Mouse (Mus musculus) bone marrow, adult 2 months (tissue): Measurements from ENCODE around the gene Hist1h2bl. TPM values are rescaled to one million over a fixed set of nuclear protein-coding genes. Genes with fewer than 3 reads are reported as not detected.
A peak's percentile ranks its signal among the peaks of the same experiment; 100 is the strongest.
"Not testable (repeated sequence)": the region's sequence is repeated elsewhere in the genome, so short reads cannot be mapped to it uniquely, and the experiment has no call there.

ENCODE experiments used
- H3K27ac ChIP-seq: fragments of 200-500 bp; 2 replicates; pipeline ENCODE4 v1.5.1; 2012; ENCODE audit warnings: low read depth, mild to moderate bottlenecking, control low read depth, inconsistent platforms, low read length; ENCODE audit not compliant: control insufficient read depth, poor library complexity, insufficient read depth
- H3K4me1 ChIP-seq: fragments of 200-500 bp; 2 replicates; pipeline ENCODE4 v1.6.1; 2011; ENCODE audit warnings: low read length; ENCODE audit not compliant: control insufficient read depth, insufficient read depth
- H3K4me3 ChIP-seq: fragments of 200-500 bp; replicated peaks from 2 replicates; pipeline ENCODE3; 2011; ENCODE audit warnings: mild to moderate bottlenecking, low read depth, low read length, control low read depth; ENCODE audit not compliant: control insufficient read depth
- CTCF ChIP-seq: fragments of 200-500 bp; IDR thresholded peaks from 2 replicates; pipeline ENCODE4 v1.5.1; 2011; ENCODE audit warnings: low read length, control low read depth; ENCODE audit not compliant: control insufficient read depth, insufficient read depth
- POLR2A ChIP-seq: fragments of 200-500 bp; IDR thresholded peaks from 2 replicates; pipeline ENCODE4 v1.6.1; 2011; ENCODE audit warnings: low read depth, mild to moderate bottlenecking, control low read depth, low read length, borderline replicate concordance; ENCODE audit not compliant: control insufficient read depth
- WGBS: fragments of 180-500 bp; shearing (Covaris S2); methylation state at CpG from one replicate; pipeline ENCODE4 v1.1.7; 2018; 5-methylcytosine and 5-hydroxymethylcytosine counted together
- polyA plus RNA-seq: library from polyadenylated mRNA; stranded (reverse); fragments of >200 nt; gene quantifications from 2 replicates; pipeline ENCODE4 v1.2.4, GENCODE M21; 2011; ENCODE audit warnings: low replicate concordance; ENCODE audit not compliant: missing spikeins, insufficient read depth, insufficient read length

The Hist1h2bl gene
- polyA plus RNA-seq: 28.9 and 65.7 TPM in 2 replicates

DNA sequence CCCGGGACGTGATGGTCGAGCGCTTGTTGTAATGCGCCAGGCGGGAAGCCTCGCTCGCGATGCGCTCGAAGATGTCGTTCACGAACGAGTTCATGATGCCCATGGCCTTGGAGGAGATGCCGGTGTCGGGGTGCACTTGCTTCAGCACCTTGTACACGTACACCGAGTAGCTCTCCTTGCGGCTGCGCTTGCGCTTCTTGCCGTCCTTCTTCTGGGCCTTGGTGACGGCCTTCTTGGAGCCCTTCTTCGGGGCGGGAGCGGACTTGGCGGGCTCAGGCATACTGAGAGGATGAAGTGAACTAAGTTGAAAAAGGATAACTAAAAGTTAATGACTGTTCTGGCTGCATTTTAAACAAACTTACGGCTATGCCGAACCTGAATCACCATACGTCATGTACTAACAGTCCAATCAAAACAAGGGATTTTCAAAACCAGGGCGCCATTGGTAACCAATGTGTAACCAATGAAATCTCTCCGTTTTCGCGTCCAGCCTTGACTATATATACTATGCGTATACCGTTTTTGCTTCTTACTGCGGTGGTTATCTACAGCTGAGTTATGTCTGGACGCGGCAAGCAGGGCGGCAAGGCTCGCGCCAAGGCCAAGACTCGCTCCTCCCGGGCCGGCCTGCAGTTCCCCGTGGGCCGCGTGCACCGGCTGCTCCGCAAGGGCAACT lies at the start of gene Hist1h2bl, which contains the start of gene Hist1h2ai:
Gene Hist1h2bl (minus strand): TSS at position 280 of the 676 bp plus-strand sequence.
Gene Hist1h2ai (plus strand): TSS at position 559 of the 676 bp plus-strand sequence.
- under 1% methylated on average over 35 of the region's 50 CpGs for WGBS
- TF ChIP-seq POLR2A: peak; percentile 87
- Histone ChIP-seq H3K4me3 (peak within 1 kb of the TSS; percentile 82), H3K27ac (peak within 1 kb of the TSS; percentile 99)
- H3K4me1 ChIP-seq: not testable (repeated sequence)

DNA sequence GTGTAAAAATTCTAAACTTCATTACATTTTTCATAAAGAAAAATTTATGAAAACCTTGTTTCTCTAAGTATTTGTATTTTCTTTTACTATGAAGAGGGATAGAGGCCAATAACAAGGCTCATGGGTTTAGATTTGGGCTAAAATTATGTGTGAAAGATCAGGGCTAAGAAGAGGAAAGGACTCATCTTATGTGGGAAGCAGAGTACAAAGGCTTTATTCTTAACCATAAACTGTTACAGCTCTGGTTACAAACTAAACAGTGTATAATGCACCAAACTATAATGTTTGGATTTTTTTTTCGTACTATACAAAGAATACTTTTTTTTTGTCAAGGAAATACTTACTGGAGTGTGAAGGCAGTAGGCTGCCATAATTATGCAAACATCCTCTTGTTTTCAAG lies 39.8 kb upstream of the Hist1h2bl start:
- H3K27ac ChIP-seq: no peak overlapping the region
- H3K4me1 ChIP-seq: peaks cover 2% of the 10 kb centered on the region; the same call in 1 of the 2 replicates
- H3K4me3 ChIP-seq: peak overlapping the region; percentile 20
- TF ChIP-seq CTCF: no peak
- no peak for TF ChIP-seq POLR2A
- WGBS: 61% methylated on average over 1 of the region's 1 CpGs

DNA sequence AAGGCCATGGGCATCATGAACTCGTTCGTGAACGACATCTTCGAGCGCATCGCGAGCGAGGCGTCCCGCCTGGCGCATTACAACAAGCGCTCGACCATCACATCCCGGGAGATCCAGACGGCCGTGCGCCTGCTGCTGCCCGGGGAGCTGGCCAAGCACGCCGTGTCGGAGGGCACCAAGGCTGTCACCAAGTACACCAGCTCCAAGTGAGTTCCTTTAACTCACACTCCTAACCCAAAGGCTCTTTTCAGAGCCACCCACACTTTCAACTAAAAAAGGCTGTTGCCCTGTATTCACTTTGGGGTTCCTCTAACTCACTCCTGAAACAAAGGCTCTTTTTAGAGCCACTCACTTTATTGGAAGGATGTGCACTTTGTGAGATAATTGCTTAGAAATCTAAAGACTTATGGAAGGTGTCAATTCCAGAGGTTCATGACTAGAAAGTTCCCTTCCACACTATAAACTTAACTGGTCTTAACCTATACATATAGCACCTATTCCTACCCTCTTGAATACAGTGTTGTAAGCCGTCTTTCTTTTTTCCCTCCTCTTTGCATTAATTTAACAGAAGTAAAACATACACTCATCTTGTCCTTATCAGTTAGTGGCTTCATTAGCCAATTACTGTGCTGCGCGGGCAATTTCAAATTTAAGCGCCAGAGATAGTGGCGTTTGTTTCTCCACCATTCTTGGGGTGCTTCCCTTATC lies 38.5 kb upstream of the Hist1h2bl start:
- H3K4me1 ChIP-seq: not testable (repeated sequence)
- WGBS: under 1% methylated on average over 21 of the region's 26 CpGs
- TF ChIP-seq POLR2A: peak; percentile 74; the same call in 1 of the 2 replicates
- H3K27ac ChIP-seq: peak overlapping the region; percentile 93
- peak overlapping the region; percentile 59 for H3K4me3 ChIP-seq

DNA sequence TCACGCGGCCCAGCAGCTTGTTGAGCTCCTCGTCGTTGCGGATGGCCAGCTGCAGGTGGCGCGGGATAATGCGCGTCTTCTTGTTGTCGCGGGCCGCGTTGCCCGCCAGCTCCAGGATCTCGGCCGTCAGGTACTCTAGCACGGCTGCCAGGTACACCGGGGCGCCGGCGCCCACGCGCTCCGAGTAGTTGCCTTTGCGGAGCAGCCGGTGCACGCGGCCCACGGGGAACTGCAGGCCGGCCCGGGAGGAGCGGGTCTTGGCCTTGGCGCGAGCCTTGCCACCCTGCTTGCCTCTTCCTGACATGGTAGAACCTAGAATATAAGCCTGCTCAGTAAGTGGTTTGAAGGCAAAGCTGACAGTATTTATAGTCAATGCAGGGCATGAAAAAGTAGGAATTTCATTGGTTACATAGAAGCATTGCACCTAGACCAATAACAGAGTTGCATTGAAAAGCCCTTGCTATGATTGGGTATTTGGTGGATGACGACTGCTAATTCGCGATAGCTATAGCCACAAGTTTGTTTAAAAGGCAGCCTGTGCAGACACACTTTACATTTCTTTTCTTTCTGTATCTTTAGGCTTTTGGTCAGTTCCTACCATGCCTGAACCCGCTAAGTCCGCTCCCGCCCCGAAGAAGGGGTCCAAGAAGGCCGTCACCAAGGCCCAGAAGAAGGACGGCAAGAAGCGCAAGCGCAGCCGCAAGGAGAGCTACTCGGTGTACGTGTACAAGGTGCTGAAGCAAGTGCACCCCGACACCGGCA lies 37.8 kb upstream of the Hist1h2bl start, which contains the start of the genes Hist1h2ak and Hist1h2bn:
Gene Hist1h2ak (minus strand): TSS at position 304 of the 762 bp plus-strand sequence.
Gene Hist1h2bn (plus strand): TSS at position 600 of the 762 bp plus-strand sequence.
- TF ChIP-seq POLR2A: peak; percentile 97
- under 1% methylated on average over 48 of the region's 50 CpGs for WGBS
- Histone ChIP-seq H3K27ac (peak within 1 kb of the TSS; percentile 99), H3K4me3 (peak within 1 kb of the TSS; percentile 69)
- H3K4me1 ChIP-seq: not testable (repeated sequence)

DNA sequence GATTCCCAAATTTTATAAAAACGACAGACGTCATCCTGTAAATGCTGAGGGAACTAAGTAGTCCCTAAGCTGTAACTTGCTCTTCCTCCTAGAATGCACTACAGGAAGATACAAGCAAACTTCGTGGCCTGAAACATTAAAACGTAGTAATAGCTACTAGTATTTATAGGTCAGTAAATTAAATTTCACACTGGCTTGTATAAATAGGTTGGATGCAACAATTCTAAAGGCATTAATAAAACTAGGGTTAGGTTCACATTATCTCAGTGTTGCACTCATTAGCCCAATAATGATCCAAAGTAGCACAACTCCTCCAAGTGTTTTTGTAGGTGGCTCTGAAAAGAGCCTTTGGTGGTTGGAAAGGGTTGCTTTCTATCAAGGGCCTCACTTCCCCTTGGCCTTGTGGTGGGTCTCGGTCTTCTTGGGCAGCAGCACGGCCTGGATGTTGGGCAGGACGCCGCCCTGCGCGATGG lies 37.1 kb upstream of the Hist1h2bl start:
- TF ChIP-seq POLR2A: no peak
- no peak for TF ChIP-seq CTCF
- H3K4me1 ChIP-seq: peaks cover 2% of the 10 kb centered on the region; the same call in 1 of the 2 replicates
- WGBS: 2% methylated on average over 10 of the region's 10 CpGs

DNA sequence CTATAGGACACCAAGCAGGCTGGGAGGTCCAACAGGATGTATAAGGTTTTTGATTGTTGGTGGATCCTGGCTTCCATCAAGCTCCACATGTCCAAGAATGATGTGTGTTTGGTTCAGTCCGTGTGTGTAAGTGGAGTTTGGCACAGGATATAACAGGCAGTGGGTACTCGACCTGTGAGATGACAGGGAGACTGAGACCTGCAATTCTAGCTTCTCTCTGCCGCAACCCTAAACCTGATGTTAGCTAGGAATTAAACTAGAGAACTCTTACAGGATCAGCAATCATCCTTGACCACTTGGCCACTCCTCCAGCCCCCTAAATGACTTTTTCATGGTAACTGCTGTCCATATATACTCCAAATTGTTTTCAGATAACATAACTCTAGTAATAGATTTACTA lies 36.4 kb upstream of the Hist1h2bl start:
- peak overlapping the region; percentile 59 for H3K4me3 ChIP-seq
- 53% methylated on average over 3 of the region's 3 CpGs for WGBS
- H3K4me1 ChIP-seq: peaks cover 4% of the 10 kb centered on the region; the same call in 1 of the 2 replicates
- TF ChIP-seq POLR2A: no peak
- no peak for TF ChIP-seq CTCF
- H3K27ac ChIP-seq: peak overlapping the region; percentile 84

More for the DNA sequence above, 37.1 kb upstream of the Hist1h2bl start:
- Histone ChIP-seq H3K4me3 (peak overlapping the region; percentile 69), H3K27ac (peak overlapping the region; percentile 99)

DNA sequence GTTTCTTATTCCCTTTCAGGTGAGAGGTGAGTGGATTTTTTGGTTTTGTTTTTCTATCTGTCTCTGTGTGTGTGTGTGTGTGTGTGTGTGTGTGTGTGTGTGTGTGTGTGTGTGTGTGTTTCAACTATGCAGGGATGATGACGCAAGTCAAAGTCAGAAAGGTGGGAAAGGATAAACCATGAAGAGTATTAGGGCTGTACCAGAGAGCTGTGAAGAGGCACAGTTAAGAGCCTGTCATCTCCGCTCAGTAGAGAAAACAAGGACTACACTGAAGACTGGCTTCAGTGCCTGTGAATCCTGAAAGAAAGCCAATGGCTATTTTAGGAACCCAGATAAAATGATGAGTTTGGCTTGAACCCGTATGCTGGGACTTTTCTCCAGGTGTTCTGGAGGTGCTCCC lies 35.9 kb upstream of the Hist1h2bl start:
- TF ChIP-seq POLR2A (no peak), CTCF (no peak)
- H3K4me1 ChIP-seq: peaks cover 5% of the 10 kb centered on the region; the same call in 1 of the 2 replicates
- H3K4me3 ChIP-seq: no peak overlapping the region

DNA sequence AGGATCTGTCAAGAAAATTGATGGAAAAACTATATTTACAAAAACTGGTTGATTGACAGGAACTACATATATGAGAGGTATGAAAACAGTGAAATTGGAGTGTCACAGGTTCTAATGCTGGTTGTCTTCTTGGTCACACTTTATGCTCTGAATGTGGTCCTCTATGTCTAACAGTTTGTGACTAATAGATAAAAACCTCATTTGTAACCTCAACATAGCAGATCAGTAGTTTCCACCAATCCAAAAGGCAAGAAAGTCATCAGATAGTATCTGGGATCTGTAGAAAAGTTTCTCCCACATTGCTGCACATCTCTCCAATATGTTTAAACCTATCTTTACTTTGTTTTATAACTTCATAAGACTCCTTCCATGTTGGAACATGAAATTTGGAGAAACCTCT lies 35.5 kb upstream of the Hist1h2bl start:
- H3K4me3 ChIP-seq: peak overlapping the region; percentile 12

More for the DNA sequence above, 35.9 kb upstream of the Hist1h2bl start:
- peak overlapping the region; percentile 46; the same call in 1 of the 2 replicates for H3K27ac ChIP-seq
- 57% methylated on average over 3 of the region's 3 CpGs for WGBS

More for the DNA sequence above, 35.5 kb upstream of the Hist1h2bl start:
- Histone ChIP-seq H3K27ac (no peak overlapping the region), H3K4me1 (peaks cover 5% of the 10 kb centered on the region; the same call in 1 of the 2 replicates)
- TF ChIP-seq CTCF (no peak), POLR2A (no peak)
